Mouse (Mus musculus): Measurements from ENCODE around the gene Ndufv3.

GRCm38 (mm10) chr17:31521948-31522347, 2.0 kb downstream of the Ndufv3 start:
- TF ChIP-seq CTCF (IDR thresholded peaks at IDR 0.05; ENCODE audit: low read depth) (no peak), EP300 (IDR thresholded peaks at IDR 0.05; ENCODE audit: low read depth) (no peak)
